Mouse (Mus musculus) lung, postnatal 36 days (tissue): ENCODE results near the gene Hadhb.

Experiments
- DNase-seq: peaks from one replicate; pipeline ENCODE4 v3.0.0; 2022; ENCODE audit warnings: mixed read lengths

Hadhb gene

DNA sequence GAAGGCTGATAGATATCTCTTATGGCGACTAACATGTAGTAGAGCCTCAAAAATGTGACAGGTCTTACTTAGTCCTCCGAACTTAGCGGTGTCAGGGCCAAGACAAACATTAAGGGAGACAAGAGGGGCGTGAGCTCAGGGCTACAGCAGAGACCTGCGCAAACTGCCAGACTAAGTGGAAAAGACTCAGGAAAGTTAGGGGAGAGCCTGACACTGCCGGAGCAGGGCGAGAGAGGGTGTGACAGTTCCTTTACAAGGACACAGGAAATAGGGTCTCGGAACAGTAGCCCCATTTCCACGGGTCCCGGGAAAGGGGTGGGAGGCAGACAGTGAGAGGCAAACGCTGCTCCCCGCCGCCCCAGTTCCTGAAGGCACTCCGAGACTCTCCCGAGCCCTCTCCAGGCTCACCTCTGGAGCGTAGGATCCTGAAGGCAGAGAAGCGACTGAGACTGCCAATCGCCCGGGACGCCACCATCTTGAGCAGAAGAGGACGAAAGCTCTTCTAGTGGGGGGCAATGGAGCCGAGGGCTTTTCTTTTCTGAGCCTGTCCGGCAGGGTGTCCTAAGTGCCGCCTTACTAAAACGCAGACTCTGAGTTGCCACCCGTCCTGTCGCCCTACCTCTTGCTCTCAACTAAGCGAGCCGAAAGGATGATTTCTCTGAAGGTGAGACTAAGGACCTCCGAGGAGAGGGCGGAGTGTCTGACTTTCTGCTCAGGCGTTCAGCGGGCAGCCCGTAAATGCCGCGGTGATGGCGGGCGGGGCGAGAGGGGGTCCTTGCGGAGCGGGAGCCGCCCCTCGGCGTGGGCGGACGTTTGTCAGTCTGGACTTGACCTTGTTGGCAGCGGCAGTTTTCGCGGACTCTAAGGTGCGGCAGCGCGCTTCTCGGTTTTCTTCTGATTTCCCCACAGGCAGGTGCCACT lies at the start of gene Hadhb, which contains the start of gene Hadha:
Gene Hadhb, plus strand, starts transcription at position 775 of the 921 bp plus-strand sequence.
Gene Hadha, minus strand, starts transcription at position 689 of the 921 bp plus-strand sequence.
- peak; percentile 96 for DNase-seq

DNA sequence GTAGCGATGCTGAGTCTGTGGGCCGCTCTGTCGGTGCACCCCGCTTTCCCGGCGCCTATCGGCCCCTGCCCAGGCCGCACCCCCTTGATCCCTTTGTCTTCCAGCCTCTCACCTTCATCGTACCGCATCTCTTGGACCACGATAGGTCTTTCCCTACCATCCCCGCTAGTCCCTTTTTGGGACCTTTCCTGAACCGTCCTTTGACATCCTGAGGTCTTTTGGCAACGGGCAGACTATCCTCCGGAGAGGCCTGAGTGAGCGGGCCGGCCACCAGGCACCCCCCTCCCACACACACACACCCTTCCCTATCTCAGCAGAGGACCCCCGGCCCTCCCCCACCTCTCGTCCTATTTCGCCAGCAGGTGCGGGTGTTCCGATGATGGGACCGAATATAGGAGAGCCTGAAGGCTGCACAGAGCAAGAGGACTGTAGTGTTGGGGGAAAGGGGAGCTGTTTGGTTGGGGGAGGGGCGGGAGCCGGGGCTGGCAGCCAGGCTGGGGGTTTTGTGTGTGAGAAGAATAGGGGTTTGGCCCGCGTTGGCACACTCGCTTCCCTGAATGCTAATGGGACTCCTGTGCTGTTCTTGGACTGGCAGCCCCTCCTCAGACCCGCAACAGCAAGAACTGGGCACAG lies 49.3 kb upstream of the Hadhb start, which contains the start of gene 3110082J24Rik:
Gene 3110082J24Rik, minus strand, starts transcription at position 419 of the 633 bp plus-strand sequence.
- no peak for DNase-seq

DNA sequence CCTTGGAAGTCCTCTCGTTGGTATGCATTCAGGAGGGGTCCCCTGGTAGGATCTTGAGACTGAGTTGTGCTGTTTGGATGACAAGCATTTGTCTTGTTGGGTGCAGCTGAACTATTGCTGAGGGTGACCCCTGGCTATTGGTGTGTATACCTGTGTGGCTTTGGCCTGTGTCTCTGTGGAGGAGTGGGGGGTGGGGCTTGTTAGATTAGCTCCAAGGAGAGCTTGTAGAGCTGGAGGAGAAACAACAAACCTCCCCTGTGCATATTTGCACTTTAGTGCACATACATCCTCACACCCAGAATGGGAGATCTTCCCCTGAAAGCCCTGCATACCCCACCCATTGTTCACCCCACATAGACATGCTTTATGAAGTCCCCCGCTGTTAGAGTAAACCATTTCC lies 48.3 kb upstream of the Hadhb start:
- DNase-seq = no peak

DNA sequence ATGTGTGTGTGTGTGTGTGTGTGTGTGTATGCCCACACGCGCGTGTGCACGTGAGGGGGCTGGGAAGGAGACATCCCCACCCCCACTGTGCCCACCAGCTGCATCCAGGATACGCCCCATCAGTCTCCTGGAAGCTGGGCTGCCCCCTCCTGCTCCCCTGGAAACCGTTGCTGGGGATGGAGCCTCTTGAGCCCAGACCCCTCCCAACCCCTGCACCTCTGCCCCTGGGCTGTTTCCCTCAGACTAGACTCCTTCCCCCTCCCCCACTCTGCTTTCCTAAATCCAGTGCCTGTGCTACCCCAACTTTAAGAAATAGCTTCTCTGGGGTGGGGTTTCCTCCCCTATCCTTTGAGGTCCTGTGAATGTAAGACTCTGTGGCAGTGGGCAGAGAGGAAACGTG lies 47.9 kb upstream of the Hadhb start:
- no peak for DNase-seq

DNA sequence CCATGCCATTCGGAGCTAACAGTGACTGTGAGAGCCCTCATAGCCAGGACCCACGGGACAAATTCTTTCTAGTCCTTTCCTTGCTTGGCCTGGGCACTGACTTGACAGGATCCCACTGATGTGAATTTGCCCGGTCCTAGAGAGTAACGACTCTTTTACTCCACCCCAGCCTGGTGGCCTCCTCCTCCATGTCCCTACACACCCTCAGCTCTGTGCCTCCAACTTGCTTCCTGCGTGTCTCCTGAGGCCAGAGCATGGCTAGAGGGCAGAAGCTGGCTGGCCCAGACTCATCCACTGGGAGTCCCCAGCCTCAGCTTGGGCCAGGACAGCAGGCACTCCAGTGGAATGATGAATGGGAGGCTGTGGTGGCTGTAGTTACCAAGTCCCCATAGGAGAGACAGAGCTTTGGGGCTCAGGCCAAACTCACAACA lies 47.4 kb upstream of the Hadhb start:
- no peak for DNase-seq

DNA sequence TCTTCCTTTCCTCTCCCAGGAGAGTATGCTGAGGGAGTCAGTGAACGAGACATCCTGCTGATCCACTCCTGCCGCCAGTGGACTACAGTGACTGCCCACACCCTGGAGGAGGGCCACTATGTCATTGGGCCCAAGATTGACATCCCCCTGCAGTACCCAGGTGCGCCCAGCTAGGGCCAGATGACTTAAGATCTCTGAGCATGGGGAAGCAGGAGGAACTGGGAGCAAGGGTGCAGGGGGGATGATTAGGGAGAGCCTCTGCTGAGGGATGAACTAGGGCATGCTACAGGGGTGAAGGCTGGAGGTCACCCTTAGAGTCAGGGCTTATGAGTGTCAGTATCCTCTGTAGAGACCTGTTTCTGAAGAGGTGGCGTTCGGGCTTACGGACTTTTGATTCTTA lies 46.8 kb upstream of the Hadhb start:
- DNase-seq = no peak

DNA sequence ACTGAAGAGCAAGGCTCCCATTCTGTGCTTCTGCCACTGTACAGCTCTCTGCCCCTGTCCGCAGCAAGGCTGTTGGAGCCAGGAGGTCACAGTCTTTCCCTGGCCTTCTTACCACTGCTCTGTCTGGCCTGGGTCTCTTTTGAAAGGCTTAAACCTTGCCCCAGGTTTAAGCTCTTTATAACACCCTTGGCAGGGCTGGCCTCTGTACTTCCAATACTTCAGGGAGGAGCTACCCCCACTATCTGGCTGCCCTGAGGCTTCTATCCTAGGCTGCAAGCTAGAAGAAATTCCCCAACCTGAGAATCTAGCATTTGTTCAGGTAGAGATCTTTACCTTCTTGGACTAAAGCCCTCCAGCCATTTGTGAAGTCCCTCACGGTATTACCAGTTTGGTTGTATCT lies 45.1 kb upstream of the Hadhb start:
- DNase-seq = no peak

DNA sequence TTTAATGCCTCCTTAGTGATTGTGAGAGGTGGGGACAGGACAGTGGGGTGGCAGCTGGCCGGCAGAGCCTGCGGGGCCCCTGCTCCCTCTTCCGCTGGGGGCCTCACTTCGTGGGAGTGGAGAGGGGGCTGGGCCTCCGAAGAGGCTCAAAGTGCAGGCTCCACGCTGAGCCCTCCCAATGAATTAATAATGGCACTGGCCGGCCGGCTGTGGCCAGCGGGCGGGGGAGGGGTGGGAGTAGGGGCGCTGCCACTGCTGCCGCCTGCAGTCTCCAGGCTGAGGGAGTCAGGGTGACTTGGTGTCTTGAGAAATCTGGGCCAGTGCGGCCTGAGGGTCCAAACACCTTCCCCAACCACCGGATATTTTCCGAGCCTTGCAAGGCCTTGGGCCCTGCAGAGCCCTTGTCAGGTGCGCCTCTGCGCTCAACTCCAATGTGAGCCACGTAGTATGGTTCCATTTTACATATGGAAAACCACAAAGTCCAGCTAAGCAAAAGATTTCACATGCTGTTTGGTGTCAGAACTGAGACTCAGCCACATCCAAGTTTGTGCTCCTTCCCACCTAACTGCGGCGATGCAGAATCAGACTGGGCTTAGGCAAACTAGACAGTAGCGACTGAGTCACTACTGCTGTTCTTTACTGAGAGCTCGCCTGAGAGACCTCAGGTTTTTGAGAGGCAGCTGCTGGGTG lies 44.5 kb upstream of the Hadhb start:
- DNase-seq = no peak

DNA sequence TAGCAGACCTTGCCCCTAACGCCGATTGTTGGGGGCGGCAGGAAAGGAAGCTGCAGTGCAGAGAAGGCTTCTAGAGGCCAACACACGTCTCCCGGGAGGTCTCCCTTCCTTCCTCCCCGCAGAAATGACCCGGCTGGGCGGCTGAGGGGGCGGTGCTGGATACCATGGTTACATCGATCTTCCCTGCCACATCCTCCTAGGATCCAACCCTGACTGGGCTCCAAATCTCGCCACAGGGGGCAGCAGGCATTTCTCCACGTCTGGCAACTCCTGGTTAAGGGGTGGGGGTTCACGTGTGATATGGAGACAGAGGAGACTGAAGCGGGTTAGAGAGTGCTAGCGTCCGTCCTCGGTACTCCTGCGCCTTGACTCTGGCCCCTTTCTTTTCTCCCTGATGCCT lies 43.9 kb upstream of the Hadhb start:
- DNase-seq = no peak

DNA sequence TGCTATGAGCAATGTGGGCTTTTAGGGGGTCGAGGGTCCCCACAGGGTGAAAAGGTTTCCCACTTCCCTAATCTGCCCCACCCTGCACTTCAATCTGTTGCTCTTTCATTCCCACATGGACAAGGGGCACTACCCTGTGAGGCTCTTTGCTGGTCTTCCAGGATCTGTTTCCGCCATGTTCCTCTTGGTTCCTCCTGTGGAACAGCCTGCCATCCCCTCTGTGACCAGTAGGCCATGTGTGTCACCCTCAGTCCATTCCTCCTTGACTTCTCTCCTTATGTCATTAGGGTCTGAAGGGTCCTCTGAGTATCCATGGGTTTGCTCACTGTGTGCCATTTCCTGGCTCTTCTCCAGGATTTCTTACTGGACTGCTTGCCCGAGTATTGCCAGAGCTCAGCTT lies 43.3 kb upstream of the Hadhb start:
- no peak for DNase-seq

DNA sequence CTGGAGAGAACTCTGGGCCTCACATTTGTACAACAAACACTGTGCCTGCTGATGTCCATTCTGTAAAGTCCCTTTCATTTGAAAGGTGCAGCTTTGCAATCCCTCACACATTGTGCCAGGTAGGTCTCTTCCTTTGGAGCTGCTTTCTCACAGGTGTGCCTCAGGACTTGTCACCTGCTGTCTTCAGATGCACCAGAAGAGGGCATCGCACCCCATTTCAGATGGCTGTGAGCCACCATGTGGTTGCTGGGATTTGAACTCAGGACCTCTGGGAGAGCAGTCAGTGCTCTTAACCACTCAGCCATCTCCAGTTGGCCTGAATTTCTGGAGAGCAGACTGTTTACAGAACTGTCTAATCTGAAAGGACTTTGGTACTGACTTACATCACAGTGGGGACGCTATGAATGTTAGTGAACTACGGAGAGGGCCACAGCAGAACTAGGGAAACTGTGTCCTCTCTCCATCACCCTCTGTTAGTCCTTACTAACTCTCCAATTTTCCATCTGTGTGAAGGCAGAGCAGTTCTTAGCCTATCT lies 42.4 kb upstream of the Hadhb start:
- no peak for DNase-seq

DNA sequence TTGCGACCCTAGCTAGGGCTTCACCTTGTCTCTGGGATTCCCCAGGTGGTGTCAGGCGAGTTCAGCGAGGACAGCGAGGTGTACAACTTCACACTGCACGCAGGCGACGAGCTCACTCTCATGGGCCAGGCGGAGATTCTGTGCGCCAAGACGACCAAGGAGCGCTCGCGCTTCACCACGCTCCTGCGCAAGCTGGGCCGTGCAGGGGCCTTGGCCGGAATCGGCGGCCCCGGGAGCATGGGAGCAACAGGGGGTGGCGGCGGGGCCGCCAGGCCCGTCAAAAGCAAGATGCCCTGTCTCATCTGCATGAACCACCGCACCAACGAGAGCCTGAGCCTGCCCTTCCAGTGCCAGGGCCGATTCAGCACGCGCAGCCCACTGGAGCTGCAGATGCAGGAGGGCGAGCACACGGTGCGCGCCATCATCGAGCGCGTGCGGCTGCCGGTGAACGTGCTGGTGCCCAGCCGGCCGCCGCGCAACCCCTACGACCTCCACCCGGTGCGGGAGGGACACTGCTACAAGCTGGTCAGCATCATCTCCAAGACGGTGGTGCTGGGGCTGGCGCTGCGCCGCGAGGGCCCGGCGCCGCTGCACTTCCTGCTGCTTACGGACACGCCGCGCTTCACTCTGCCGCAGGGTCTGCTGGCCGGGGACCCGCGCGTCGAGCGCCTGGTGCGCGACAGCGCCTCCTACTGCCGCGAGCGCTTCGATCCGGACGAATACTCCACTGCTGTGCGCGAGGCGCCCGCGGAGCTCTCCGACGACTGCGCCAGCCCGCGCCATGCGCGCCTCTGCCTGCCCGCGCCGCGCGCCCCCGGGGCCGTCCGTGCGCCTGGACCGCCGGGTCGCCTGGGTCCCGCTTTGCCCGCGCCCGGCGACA lies 40.9 kb upstream of the Hadhb start:
- DNase-seq = peak; percentile 44

DNA sequence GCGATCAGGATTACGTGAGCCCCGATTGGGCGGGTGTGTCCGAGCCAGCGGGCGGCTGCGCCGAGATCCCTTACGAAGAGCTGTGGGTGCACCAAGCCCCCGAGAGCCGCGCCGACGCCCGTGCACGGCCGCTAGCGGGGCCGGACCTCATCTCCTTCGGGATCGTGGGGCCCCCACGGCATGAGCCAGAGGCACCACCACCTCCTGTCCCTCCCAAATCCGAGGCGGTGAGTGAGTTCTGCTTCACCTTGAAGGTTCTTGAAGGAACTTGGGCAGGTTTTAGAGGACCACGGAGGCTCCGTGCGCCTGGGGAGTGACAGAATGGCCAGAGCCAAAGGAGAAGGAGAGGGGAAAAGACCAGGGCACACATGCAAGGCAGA lies 40.3 kb upstream of the Hadhb start:
- no peak for DNase-seq

DNA sequence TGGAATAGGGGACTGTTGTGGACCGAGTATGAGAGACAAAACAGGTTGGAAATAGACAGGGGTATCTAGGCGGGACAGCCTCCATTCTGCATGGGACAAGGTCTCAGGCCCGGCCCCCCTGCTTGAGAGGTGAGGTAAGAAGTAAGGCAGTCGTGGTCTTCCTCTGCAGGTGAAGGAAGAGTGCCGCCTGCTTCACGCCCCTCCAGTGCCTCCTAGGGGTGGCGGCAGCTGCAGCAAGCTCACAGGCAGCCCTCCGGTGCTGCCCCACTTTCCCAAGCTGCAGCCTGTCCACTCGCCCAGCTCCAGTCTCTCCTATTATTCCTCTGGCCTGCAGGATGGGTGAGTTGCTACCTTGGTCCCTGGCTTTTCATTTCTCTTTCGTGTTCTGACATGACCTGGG lies 39.3 kb upstream of the Hadhb start:
- no peak for DNase-seq

DNA sequence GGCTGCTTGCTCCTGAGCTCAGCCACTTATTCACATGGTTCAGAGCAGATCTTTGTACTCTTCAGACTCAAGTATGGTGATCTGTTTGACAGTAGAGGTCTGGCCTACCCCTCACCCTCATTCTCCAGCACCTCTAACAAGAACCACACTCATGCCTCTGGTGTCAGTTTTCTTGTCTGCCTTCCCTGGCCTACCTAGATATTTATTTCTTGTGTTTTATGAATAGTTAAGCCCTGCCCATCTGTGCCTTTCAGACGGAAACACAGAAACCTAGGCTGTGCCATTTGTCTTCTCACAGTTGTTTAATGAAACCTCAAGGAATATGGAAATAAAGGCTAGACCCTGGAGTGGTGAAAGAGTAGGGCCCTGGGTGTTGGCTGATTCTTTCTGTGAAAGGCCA lies 37.0 kb upstream of the Hadhb start:
- DNase-seq = no peak

DNA sequence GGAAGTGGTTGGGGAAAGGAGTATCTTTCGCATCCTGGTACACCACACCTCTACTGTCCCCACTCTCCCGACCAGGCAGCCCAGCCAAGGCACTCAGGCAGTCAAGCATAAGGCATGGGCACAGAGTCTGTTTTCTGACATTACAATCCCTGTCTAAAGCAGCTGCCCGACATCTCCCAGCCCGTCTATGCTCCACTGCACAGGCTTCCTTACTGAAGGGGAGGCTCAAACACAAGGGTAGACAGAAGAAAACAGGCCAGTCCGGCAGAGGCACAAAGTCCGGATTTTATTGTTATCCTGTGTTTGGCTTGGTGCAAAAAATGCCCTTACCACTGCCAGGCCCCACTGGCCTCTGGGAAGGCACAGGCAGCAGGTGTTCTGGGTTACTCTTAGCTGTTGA lies 35.9 kb upstream of the Hadhb start:
- no peak for DNase-seq

DNA sequence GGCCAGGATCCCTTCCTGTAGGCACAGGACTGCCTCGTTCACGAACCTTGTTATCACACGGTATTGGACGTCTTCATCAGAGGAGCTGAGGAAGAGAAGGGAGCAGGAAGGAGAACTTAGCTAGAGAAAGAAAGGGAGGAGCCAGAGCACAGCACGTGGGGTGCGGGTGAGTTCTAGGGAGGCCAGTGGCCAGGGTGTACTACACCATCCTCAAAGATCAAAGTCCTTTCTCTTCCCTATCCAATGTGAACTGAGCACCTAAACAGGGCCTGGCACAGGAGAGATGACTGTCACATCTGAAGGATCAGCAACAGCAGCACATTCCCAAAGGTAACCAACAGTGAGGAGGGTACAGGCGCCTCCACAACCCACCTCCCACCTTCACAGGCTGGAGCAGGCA lies 34.9 kb upstream of the Hadhb start:
- no peak for DNase-seq

DNA sequence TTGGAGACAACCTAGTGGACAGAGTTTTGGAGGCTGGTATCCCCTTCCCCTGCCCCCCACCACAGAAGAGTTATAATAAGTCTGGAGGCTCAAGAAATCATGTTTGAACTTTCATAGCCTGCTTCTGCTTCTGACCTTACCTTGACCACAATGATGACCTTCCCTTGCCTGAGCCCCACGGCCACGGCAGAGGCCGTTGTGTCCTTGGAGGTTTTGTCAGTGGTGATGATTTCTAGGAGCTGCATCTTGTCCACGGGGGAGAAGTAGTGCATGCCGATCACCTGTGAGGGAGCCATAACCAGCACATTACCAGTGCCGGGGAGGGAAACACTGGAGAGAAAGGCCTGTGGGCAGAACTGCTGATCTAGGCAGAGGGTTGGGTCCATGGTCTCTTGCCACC lies 32.6 kb upstream of the Hadhb start:
- DNase-seq = no peak

DNA sequence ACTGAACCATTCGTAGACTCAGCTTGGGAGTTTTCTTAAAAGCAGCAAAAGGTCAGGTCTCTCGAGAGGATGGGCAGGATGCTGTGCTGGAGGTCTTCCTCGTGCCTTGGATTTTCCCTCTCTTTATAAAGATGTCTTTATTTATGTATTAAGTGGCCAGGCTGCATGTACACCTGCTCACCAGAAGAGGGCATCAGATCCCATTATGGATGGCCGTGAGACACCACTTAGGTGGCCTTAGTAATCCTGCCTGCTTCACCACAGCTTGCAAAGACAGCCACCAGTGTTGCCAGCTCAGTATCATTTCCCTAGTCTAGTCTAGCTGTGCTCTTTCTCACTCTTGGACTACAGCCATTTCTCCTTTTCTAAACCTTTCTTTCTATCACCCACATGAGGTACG lies 29.5 kb upstream of the Hadhb start:
- peak; percentile 55 for DNase-seq

DNA sequence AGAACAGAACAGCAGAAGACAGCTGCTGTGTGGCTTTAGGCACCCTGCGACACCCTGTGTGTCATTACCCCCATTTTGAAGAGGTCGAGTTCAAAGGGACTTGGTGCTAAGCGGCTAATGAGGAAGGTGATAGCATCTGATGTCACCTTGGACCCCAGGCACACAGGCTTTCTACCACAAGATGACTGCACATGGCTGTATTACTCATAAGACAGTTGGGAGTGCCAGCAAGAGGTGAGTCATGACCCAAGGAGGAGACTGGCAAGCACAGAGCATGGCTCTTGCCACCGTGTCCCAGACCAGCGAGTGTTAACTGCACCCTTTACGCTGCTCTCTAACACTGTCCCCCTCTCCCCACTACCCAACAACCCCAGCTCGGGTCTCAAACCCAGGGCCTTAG lies 28.3 kb upstream of the Hadhb start:
- DNase-seq = no peak

DNA sequence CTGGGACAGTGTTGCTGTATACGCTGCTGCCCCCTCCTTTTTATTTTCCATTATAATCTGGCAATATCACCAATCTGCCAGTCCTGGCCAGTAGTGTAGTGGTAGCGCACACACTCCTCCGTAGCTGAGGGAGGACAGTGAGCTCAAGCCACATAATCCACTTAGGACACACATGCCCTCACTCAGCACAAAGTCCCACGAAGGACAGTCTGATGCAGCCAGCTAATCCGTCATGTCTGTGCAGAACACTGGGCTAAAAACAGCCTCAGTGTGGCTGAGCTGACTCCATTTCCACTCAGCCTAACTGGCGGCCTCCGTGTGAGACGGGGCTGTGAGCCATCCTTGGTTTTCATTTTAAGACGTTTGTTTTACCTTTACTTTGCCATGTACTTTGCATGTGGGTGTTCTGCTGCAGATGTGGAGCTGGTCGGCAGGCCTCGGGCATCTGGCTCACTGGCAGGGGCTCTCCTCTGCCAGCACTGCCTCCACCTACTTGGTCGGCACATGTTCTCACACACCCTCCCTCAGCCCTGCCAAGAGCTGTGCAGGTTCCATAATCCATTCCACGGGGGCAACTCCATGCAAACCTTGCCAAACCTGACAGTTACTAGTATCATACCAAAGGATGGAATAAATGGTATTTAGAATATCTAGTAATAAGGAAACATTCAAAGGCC lies 27.0 kb upstream of the Hadhb start:
- no peak for DNase-seq

DNA sequence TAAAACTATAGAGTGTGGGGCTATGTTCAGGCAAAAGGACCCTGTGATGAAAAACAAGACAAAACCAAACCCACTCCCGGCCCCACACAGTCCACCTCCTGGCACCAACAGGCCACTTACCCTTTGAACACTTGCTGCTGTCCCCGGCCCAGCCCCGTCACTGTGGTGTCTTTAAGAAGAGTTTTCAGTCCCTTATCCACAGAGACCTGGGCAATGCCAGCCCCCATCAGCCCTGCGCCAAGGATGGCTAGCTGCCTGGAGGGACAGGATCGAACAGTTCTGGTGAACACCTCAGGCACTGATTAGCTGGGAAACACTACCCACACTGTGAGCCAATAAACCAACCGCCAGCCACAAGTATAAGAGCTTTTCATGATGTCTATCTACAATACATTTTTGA lies 26.4 kb upstream of the Hadhb start:
- no peak for DNase-seq
